Mouse (Mus musculus) CD4-positive helper T cell, adult 2 months (primary cell): Measurements from ENCODE around the gene Ngef.

Experiments used
- DNase-seq: peaks from one replicate; pipeline ENCODE4 v3.0.0-alpha.2; 2012; ENCODE audit warnings: low read depth, missing footprints, low spot score

Ngef gene

DNA sequence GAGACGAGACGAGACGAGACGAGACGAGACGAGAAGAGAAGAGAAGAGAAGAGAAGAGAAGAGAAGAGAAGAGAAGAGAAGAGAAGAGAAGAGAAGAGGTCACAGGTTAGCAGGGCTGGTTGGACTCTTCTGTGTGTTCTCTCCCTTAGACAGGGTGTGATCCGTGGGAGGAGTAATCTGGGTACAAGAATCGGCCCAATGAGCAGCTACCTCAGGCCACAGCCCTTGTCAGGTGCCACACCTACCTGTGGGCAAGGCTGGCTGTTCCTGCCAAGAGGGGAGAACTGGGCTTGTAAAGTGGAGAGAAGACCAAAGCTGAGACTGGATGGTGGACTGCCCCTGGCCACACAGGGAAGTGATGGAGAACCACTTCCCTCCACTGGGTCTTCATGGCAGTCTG lies 7.9 kb downstream of the Ngef start:
- no peak for DNase-seq

DNA sequence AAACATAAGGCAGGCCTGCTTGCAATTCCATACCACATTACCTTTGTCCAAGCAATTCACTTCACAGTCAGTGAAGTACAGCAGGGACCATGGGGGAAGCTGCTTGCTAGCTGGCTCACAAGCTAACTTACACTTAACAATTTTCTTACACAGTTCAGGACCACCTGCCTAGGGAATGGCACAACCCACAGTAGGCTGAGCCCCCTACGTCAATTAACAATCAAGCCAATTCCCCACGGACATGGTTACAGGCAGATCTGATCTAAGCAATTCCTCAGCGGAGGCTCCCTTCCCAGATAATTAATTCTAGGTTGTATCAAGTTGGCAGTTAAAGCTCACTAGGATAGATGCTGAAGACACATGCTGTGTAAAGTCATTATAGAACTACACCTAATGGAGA lies 10.7 kb downstream of the Ngef start:
- DNase-seq = no peak

DNA sequence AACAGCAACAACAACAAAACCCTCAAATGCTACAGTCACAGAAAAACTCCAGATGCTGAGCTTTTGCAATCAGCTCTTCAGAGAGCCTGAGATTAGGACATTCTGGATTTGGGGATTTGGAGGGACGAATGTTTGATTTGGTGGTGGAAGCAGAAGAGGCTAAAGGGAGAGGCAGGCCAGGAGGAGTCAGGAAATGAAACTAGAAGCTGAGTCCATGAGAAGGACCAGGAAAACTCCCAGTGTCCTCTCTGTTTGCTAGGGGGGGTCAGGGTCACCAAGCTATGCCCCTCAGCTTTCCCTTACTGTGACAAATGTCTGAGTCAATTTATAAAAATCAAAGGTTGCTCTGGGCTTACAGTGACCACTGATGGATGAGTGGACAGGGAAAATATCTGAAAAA lies 20.1 kb downstream of the Ngef start:
- no peak for DNase-seq

DNA sequence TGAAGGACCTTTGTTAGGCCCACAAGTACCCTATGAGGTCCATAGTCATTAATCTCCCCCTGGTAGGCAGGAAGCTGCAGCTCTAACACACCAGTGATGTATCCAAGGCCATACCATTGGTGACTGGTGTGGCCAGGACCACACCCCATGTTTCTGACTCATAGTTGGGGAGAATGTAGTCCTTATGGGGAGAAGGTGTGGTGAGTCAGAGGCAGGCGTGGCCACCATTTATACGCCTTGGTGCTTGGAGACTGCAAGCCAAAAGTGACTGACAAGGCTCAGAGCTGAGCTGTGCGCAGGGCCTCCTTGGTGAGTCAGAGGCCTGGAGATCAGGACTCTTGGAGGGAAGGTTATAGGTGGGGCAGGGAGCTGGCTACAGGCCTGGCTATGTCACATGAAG lies 22.7 kb downstream of the Ngef start:
- no peak for DNase-seq

DNA sequence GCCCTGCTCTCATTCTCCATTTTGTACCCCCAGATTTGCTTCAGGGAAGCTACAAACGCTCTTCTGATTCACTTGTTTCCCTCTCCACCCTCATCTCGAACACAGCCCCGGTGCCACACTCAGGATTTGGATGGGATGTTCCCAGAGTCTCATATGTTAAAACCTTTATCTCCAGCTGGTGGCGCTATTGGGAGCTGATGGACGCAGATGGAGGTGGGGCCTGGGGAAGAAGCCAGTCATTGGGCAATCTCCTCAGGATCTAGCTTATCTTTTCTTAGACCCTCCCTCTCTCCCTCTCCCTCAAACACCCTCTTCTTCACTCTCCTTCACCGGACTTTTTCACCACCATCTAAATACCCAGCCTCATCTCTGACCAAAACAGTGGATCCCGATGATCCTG lies 32.1 kb downstream of the Ngef start:
- peak; percentile 22 for DNase-seq

DNA sequence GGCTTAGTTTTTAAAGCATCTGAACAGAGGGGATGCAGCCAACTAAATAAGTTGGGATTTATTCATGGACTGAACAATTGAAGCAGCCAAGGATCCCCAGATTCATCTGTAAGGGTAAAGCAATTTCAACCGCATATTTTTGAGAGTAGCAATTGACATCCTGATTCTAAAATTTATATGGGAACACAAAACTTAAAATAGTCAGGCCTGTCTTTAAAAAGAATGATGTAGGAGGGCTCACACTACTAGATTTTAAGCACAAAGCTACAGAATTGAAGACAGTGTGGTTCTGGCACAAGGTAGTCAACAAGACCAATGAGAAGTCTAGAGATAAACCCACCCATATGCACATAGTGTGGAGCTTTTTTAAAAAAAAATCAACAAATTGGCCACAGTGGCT lies 36.7 kb downstream of the Ngef start:
- no peak for DNase-seq

DNA sequence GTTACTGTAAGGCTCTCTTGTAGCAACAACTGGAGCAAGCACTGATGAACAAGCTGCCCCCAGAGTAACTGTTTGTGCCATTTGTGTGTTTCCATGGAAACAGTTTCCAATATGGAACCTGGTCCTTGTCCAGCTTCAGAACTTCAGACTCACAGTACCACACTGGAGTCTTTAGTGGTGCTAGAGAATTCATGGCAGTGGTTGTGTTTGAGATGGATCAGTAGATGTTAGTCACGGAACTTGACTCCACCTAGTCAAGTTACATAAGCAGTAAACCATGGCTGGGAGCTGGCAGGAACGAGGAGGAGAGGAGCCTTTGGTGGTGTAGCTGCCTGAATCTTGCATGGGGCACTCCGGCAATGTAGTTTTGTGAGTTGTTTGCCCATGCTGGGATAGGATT lies 39.6 kb downstream of the Ngef start:
- no peak for DNase-seq

DNA sequence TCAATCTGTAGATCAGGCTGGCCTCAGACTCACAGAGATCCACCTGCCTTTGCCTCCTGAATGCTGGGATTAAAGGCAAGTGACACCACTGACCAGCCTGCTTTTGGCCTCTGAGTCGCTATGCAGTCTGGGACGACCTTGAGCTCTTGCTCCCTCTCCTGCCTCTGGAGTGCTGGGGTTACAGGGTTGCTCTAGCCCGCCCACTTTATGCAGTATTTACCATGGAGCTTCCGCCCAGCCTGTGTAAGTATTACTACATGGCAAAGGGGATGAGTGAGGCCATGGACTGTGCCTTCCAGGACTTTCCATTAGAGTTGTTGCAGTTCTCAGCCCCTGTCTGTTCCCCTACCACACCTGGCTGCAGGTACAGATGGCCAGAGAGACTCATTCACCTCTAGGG lies 41.3 kb downstream of the Ngef start:
- no peak for DNase-seq

DNA sequence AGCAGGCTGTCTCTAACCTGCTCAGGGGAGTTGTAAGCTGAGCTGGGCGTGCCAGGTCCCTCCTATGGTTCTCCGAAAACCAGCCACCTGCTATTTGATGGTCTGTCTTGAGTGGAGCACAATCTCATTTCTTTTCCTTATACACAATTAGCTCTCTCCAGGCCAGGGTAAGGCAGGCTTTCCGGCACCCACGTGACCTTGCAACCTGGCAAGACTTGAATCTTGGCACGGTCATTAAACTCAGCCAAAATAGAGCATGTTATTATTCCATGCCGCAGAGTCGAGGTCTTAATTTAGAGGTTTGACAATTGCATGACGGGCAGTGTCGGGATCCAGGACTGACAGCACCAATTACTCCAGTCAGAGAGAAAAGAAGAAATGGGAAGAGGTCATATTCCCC lies 46.5 kb downstream of the Ngef start:
- DNase-seq = no peak

DNA sequence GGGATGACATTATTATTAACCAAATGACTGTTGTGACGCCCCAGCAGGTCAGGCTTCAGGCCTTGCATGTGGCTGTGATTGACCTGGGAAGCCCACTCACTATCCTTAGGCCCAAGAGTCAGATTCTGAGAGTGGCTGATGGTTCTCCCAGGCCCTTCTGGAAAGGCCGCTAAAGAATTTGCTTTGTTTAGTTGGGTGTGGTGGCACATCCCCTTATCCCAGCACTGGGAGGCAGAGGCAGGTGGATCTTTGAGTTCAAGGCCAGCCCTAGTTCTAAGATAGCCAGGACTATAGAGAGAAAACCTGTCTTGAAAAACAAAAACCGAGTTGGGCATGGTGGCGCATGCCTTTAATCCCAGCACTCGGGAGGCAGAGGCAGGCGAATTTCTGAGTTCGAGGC lies 48.6 kb downstream of the Ngef start:
- no peak for DNase-seq

DNA sequence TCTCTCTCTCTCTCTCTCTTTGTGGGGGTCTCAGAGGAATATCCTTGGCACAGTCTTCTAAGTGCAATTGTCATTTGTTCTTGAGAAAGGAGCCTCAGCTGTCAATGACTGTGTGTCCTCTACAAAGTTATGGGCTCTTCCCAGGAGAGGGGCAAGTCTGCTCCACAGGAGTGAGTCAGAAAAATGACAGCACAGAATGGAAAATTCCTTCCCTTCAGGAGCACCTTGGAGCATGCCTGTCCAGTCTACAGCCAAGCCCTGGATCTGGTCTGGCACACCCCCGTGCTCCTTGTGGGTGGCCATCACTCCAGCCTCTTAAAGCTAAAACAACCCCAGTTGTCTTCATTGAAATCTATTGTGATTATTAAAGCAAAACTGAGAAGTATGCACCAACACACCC lies 52.1 kb downstream of the Ngef start:
- DNase-seq = no peak

DNA sequence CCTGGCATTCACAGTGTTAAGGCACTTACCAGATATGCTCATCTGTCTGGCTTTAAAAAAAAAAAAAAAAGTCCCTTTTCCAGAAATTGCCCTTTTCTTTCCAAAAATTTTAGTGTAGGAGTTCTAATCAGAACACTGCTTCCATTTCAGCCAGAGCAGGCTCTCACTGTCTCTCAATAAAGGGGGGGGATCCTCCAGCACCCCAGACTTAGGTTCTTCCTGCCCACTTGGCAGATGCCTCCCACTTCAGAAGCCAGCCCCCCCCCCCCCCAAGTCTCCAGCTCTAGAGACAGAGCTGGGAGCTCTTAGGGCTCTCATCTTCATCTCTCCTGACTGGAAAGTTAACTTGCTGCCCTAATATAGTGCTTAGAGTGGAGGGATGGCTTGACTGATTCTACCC lies 53.2 kb downstream of the Ngef start:
- no peak for DNase-seq

DNA sequence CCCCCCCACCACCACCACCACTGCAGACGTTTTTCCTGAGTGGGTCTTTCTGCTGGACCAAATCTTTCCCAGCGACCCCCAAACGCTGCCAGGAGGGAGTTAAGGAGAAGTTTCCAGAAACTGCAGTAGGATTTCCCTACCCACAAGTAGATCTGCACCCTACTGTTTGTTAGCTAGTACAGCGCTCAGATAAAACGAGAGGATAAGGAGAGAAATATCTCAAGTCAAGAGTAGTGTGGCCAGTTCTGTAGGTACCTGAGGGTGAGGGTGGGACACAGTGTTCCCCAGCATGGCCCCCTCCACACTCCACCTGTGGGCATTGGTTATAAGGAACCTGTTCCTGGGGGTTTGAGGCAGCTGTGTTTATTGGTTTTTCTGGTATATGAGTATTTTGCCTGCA lies 62.8 kb downstream of the Ngef start:
- no peak for DNase-seq

DNA sequence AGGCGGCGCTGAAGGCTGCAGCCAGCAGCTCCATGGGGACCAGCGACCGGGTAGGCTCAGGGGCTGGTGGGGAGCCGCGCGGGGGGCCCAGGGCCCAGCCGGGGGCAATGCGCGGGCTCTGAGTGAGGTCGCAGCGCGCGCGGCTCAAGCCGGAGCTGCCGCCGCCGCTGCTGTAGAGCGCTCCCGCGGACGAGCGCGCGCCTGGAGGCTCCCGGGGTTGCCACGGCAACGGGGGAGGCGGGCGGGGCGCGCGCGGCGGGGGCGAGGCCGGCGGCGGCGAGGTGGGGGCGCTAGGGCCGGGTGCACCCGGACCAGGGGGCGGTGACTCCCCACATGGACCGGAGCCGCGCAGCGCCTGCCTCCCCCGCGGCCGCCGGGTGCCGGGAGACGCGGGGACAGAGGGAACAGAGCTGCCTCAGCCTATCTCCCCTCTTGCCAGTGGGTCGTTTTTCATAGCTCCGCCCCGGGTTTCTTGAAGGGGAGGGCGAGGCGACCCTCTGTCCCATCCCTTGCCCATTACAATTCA lies 63.4 kb downstream of the Ngef start:
- DNase-seq = peak; percentile 25

DNA sequence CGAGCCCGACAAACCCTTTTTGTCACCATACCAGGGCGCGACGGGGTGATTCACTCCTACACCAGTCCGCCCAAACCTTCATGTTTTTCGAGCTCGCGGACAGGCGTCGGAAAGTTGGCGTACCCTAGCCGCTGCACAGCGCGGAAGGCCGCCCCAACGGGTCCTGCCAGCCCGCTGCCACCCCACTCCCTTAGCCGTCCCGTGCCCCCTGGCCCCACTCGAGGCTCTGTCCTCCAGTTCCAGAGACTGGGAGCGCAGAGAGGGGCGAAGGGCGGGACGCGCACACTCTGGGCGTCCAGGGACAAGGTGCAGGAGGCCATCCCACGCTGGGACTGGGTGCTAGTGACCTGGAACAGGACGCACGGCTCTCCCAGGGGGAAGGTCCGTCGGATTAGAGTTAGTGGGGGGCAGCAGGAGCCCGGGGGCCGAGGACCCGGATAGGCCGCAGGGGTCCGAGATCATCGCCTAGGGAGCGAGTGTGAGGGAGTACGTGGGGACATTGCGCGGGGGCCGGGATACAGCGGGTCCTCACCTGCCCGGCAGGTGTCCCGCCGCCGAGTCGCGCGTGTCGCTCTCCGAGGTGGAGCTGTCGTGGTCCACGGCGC lies 64.0 kb downstream of the Ngef start, which contains the start of gene Neu2:
Neu2 (plus strand) TSS at position 329 of the 605 bp plus-strand sequence.
- DNase-seq = no peak

DNA sequence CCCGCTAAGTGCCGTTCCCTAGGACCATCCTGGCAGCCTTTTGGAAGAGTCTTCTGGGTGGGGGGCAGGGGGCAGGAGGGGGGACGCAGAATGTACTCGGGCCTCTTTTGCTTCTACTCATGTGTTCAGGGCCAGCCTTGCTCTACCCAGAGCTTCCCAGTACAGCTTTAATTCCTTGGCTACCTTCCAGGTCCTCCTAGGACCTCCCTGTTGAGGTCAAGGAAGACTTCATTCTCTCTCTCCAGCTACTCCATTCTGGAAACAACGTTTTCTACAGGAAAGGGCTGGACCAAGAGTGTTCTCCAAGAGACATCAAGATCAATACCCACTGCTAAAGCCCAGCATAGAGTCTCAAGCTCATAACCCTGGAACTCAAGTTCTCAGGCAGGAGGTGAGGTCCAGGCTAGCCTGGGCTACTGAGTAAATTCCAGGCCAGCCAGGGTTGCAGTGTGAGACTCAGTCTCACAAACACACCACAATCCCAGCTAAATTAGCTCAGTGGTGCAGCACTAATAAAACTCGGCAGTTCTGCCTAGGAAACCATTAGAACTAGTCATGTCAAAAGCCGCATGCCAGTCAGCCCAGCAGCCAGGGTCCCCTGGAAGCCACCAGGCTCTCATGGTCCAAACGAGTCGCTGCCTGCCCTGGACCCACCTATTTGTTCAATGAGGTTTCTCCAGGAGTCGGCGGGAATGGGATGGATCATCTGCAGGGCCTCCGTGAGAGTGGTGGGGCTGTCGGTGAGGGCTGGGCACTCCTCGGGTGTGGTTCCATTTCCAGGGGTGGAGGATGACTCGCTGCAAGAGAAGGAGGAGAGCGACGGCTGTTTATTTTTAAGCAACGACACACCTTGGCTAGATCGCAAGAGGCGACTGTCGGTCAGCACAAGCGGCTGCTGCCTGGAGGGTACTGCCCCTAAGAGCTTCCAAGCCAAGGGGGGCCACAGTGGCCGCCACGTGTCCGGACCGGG lies 64.8 kb downstream of the Ngef start:
- no peak for DNase-seq

DNA sequence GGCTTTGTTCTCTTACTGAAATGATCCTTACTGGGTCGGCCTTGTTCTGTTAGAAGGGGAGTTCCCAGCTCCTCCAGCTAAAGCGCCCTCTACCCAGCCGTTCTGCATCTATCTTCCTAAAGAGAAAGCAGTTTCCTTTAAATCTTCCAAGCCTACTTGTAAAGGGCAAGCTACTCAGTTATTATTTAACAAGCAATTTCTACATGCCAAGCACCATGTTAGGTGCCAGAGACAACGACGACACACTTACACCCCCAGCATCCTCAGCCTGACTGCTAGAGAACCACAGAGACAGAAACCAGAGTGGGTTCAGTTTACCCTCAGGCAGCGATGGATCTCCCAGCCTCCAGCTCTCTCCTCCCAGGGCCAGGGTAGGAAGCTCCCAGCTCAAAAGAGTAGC lies 65.8 kb downstream of the Ngef start:
- DNase-seq = no peak

DNA sequence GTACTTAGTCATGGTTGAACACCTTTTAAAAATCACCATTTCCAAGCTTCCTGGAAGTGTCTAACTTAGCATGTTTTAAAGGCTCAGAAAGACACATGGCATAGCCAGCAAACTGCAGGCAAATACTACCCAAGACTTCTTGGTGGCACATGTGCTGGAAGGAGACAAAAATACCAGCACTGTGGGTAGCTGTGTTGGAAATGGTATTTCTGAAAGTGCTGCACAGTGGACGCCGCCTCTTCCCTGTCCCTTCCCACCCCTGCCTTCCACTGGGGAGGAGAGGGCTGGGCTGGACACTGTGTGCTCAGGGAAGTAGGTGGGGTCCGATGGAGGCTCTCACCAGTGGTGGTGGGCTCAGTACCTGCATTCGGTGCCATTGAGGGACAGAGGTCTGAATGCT lies 68.1 kb downstream of the Ngef start:
- no peak for DNase-seq

DNA sequence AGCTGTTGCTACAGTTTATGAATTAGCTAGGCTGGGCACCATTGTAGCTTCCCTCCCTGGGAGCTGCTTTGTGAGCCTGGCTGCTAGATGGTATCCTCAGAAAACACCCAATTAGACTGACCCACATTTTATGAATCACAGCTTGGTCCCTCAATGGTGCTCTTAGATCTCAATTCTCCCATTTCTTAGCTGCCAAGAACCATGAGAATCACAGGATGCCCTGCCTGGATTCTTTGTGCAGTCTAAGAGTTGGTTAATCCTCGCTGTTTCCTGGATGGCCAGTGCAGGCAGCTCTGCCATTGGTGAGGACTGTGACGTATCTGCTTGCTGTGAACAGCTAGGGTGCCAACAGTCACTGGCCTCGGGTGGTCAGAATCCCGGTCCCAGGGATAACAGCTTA lies 80.1 kb downstream of the Ngef start:
- DNase-seq = no peak

DNA sequence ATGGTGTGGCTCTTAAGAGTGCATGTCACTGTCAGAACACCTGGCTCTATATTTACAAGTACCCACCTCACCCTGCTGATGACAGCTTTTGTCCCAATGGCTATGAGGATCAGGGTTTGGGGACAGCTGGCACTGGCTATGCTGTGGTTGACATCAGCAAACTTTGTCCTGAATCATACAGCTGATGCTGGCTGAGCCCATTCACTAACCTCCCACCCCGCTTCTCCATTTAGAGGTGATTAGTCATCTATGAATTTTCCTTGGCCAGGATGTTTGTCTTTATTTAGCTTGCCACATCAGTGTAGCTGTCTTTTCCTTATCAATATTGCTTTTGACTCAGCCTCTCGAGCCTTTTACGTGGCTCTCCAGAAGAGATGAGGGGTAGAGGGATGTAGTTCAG lies 81.4 kb downstream of the Ngef start:
- no peak for DNase-seq

DNA sequence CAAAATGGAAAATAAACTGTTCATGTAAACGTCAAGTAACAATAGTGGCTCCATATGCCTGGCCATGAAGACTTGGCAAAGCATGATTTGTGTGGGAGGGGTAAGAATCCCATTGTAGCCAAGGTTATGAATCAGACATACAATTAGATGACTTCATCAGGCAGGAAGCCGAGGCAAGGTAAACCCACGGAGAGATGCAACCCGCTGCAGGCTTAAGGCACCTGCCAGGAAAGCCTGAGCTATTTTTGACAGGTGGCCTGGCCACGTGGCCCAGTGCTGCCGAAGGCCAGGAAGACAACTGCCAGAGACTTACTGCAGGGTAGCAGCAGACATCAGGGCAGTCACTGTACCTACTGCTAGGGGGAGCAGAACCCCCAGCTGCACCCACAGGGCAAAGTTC lies 87.3 kb downstream of the Ngef start:
- DNase-seq = no peak

DNA sequence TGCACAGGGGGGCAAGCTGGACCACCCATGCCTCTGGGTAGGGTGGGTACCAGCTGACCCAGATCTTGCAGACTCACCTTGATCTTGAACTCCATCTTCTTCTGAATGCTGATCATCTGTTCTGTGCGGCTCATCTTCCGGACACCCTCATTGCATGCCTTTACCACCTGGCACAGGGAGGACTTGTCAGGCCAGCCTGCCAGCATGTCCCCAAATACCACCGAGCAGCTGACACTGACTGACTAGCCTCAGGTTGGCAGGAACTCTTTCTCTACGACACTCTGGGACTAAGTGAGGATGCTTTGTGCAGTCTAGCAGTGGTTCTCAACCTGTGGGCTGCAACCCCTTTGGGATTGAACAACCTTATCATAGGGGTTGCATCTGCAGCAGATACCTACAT lies 91.1 kb downstream of the Ngef start:
- no peak for DNase-seq
